Mouse (Mus musculus): ENCODE measurements around the gene Rcn1. TPM values are rescaled to one million over a fixed set of nuclear protein-coding genes. Genes with fewer than 3 reads are reported as not detected.

Rcn1 gene
- 143 and 150 TPM in 2 replicates for polyA plus RNA-seq (2016; fragmentation: Nextera tagmentation; extraction: Ambion mirVana)

- WGBS = 1% methylated on average over 57 of the region's 57 CpGs
- Histone ChIP-seq H3K9me3 (replicated peaks) (no peaks in the 10 kb centered on the region), H3K27me3 (peaks cover 3% of the 10 kb centered on the region), H3K36me3 (peaks cover 2% of the 10 kb centered on the region), H3K9ac (peak within 1 kb of the TSS; percentile 85), H3K4me1 (peaks cover 27% of the 10 kb centered on the region), H3K4me2 (replicated peaks) (peak within 1 kb of the TSS; percentile 89), H3K27ac (peak within 1 kb of the TSS; percentile 82), H3K4me3 (peak within 1 kb of the TSS; percentile 67)
- ATAC-seq (ENCODE audit: low FRiP score) = peak; percentile 88
Observed at GRCm38 (mm10) chr2:105399085-105399891, at the start of gene Rcn1. Gene Rcn1, minus strand, starts transcription at chr2:105399319.

GRCm38 (mm10) chr2:105444072-105444471, 45.0 kb upstream of the Rcn1 start:
- 47% methylated on average over 3 of the region's 3 CpGs for WGBS
- ATAC-seq (ENCODE audit: low FRiP score) = no peak
- H3K9me3 ChIP-seq (replicated peaks) = no peaks in the 10 kb centered on the region
- H3K4me2 ChIP-seq (replicated peaks) = no peak overlapping the region
- H3K27me3 ChIP-seq = no peaks in the 10 kb centered on the region
- no peak overlapping the region for H3K27ac ChIP-seq
- no peaks in the 10 kb centered on the region for H3K4me1 ChIP-seq
- H3K9ac ChIP-seq = no peak overlapping the region
- H3K4me3 ChIP-seq = no peak overlapping the region
- H3K36me3 ChIP-seq = no peaks in the 10 kb centered on the region

GRCm38 (mm10) chr2:105439022-105439421, 39.9 kb upstream of the Rcn1 start:
- WGBS = 81% methylated on average over 4 of the region's 4 CpGs
- no peak overlapping the region for H3K4me3 ChIP-seq
- no peaks in the 10 kb centered on the region for H3K27me3 ChIP-seq
- no peak for ATAC-seq (ENCODE audit: low FRiP score)
- no peak overlapping the region for H3K27ac ChIP-seq
- no peaks in the 10 kb centered on the region for H3K36me3 ChIP-seq
- H3K4me1 ChIP-seq = no peaks in the 10 kb centered on the region
- H3K9ac ChIP-seq = no peak overlapping the region
- H3K9me3 ChIP-seq (replicated peaks) = no peaks in the 10 kb centered on the region
- no peak overlapping the region for H3K4me2 ChIP-seq (replicated peaks)

- Histone ChIP-seq H3K27ac (no peak overlapping the region), H3K27me3 (no peaks in the 10 kb centered on the region; the same call in 1 of the 2 replicates), H3K9me3 (replicated peaks) (no peaks in the 10 kb centered on the region), H3K9ac (no peak overlapping the region), H3K4me3 (no peak overlapping the region), H3K4me1 (no peaks in the 10 kb centered on the region), H3K36me3 (no peaks in the 10 kb centered on the region), H3K4me2 (replicated peaks) (no peak overlapping the region)
- 87% methylated on average over 2 of the region's 2 CpGs for WGBS
- no peak for ATAC-seq (ENCODE audit: low FRiP score)
Observed at GRCm38 (mm10) chr2:105438525-105438924, 39.4 kb upstream of the Rcn1 start.

DNA sequence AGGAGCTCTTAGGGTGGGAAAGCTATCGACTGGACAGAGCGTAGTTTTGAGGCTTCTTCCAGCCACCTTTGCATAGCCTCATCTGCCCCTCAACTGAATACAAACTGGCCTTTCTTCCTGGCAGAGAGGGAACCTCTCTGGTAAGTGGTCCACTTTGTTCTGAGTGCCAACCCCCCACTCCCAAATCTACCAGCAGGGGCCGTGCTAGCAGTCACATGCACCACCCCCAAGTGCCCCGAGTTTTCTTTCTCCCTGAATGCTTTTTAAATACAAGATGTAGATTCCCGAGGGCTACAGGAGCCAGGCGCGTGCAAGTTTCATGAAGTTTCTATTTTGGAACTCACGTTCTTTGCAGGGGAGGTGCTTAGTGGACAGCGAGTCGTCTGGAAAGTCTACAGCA, 33.8 kb upstream of the Rcn1 start:
- no peak for ATAC-seq (ENCODE audit: low FRiP score)
- no peaks in the 10 kb centered on the region for H3K36me3 ChIP-seq
- H3K27me3 ChIP-seq = no peaks in the 10 kb centered on the region; the same call in 1 of the 2 replicates
- H3K9ac ChIP-seq = no peak overlapping the region
- peaks cover 9% of the 10 kb centered on the region for H3K4me1 ChIP-seq
- peak overlapping the region; percentile 25; the same call in 1 of the 2 replicates for H3K4me2 ChIP-seq (replicated peaks)
- no peaks in the 10 kb centered on the region for H3K9me3 ChIP-seq (replicated peaks)
- WGBS = 20% methylated on average over 10 of the region's 10 CpGs
- no peak overlapping the region for H3K4me3 ChIP-seq
- no peak overlapping the region for H3K27ac ChIP-seq

- H3K4me3 ChIP-seq = no peak overlapping the region
- no peak overlapping the region for H3K27ac ChIP-seq
- no peak for ATAC-seq (ENCODE audit: low FRiP score)
- H3K4me2 ChIP-seq (replicated peaks) = no peak overlapping the region
- peaks cover 5% of the 10 kb centered on the region; the same call in 1 of the 2 replicates for H3K27me3 ChIP-seq
- H3K9ac ChIP-seq = no peak overlapping the region
- no peaks in the 10 kb centered on the region for H3K9me3 ChIP-seq (replicated peaks)
- peaks cover 9% of the 10 kb centered on the region for H3K4me1 ChIP-seq
- no peaks in the 10 kb centered on the region for H3K36me3 ChIP-seq
- 78% methylated on average over 5 of the region's 5 CpGs for WGBS
Observed at GRCm38 (mm10) chr2:105430373-105430772, 31.3 kb upstream of the Rcn1 start.

DNA sequence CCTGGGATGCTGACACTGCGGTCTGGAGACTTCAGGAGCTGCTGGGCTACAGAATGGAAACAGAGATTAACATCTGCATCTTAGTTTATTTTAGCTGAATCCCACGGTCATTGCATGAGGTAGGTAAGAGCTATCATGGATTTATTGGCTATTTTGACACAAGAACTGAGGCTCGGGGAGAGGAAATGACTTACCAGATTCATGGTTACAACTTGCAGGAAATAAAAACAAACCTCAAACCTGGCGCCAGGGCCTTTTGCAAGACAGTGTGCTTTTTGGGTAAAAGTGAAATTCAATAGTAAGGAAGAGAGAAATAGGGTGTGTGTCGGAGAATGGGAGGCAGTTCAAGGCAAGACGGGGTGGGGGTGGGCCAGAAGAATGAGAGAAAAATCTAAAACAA, 30.8 kb upstream of the Rcn1 start:
- Histone ChIP-seq H3K27ac (no peak overlapping the region), H3K4me1 (peaks cover 9% of the 10 kb centered on the region), H3K36me3 (no peaks in the 10 kb centered on the region), H3K9me3 (replicated peaks) (no peaks in the 10 kb centered on the region), H3K9ac (no peak overlapping the region), H3K27me3 (peaks cover 8% of the 10 kb centered on the region; the same call in 1 of the 2 replicates), H3K4me3 (no peak overlapping the region), H3K4me2 (replicated peaks) (no peak overlapping the region)
- 78% methylated on average over 6 of the region's 6 CpGs for WGBS
- ATAC-seq (ENCODE audit: low FRiP score) = no peak

DNA sequence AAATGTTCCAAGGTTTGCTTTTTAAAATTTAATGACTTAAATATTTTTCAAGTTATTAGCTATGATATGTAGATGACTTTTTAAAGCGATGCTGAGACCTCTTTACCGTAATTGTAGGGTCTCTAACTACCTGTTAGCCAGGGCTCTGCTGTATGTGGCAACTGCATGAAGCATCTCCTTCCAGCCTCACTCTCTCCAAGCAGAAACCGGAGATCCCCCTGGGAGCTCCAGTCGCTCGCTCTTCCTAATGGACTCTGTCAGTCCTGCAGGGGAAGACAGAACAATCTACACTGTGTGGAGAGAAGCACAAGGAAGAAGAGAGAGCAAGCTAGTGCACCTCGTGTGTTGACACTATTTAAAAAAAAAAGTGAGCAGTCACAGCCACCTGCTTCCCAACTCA, 29.3 kb upstream of the Rcn1 start:
- 19% methylated on average over 6 of the region's 6 CpGs for WGBS
- H3K4me2 ChIP-seq (replicated peaks) = no peak overlapping the region
- peak; percentile 63; the same call in 1 of the 2 replicates for ATAC-seq (ENCODE audit: low FRiP score)

GRCm38 (mm10) chr2:105428029-105428428, 28.9 kb upstream of the Rcn1 start:
- H3K36me3 ChIP-seq = no peaks in the 10 kb centered on the region
- H3K4me1 ChIP-seq = peaks cover 5% of the 10 kb centered on the region
- ATAC-seq (ENCODE audit: low FRiP score) = peak; percentile 68; the same call in 1 of the 2 replicates
- 4% methylated on average over 12 of the region's 12 CpGs for WGBS
- no peak overlapping the region for H3K9ac ChIP-seq
- H3K4me3 ChIP-seq = no peak overlapping the region
- H3K9me3 ChIP-seq (replicated peaks) = no peaks in the 10 kb centered on the region
- no peak overlapping the region for H3K27ac ChIP-seq
- peaks cover 8% of the 10 kb centered on the region; the same call in 1 of the 2 replicates for H3K27me3 ChIP-seq
- no peak overlapping the region for H3K4me2 ChIP-seq (replicated peaks)

More for the DNA sequence above, 29.3 kb upstream of the Rcn1 start:
- no peak overlapping the region for H3K9ac ChIP-seq
- peaks cover 9% of the 10 kb centered on the region for H3K4me1 ChIP-seq
- no peaks in the 10 kb centered on the region for H3K9me3 ChIP-seq (replicated peaks)
- H3K27me3 ChIP-seq = peaks cover 8% of the 10 kb centered on the region; the same call in 1 of the 2 replicates
- no peaks in the 10 kb centered on the region for H3K36me3 ChIP-seq
- H3K27ac ChIP-seq = no peak overlapping the region
- H3K4me3 ChIP-seq = no peak overlapping the region

DNA sequence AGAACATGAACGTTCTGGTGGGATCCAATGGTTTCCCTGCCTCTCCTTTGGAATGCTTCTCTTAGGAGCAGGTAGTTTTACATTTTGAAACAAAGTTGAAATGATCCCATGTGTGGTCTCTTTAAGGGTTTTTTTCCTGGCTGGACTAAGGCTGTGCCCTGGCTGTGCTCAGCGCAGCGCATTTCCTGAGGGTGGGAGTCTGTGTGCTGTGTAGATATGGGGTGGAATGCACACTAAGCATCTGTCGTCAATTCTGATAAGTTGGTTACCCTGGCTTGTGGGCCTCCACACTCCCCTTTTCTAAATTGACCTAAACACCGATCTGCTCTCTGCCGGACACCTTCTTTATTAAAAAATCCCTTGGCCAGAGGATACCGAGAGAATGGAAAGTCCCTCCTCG, 28.3 kb upstream of the Rcn1 start:
- H3K27ac ChIP-seq = no peak overlapping the region
- H3K9me3 ChIP-seq (replicated peaks) = no peaks in the 10 kb centered on the region
- WGBS = 77% methylated on average over 8 of the region's 8 CpGs
- peaks cover 8% of the 10 kb centered on the region; the same call in 1 of the 2 replicates for H3K27me3 ChIP-seq
- no peak overlapping the region for H3K4me2 ChIP-seq (replicated peaks)
- H3K9ac ChIP-seq = no peak overlapping the region
- H3K36me3 ChIP-seq = no peaks in the 10 kb centered on the region
- H3K4me1 ChIP-seq = 0 out of 2 replicates have a peak, but pooled peaks cover 3% of the 10 kb centered on the region
- ATAC-seq (ENCODE audit: low FRiP score) = no peak
- no peak overlapping the region for H3K4me3 ChIP-seq

GRCm38 (mm10) chr2:105418629-105419227, 19.6 kb upstream of the Rcn1 start:
- H3K27me3 ChIP-seq = no peaks in the 10 kb centered on the region
- no peaks in the 10 kb centered on the region for H3K36me3 ChIP-seq
- ATAC-seq (ENCODE audit: low FRiP score) = no peak
- no peaks in the 10 kb centered on the region for H3K9me3 ChIP-seq (replicated peaks)
- H3K27ac ChIP-seq = no peak overlapping the region
- peaks cover 19% of the 10 kb centered on the region for H3K4me1 ChIP-seq
- 90% methylated on average over 12 of the region's 12 CpGs for WGBS
- H3K9ac ChIP-seq = no peak overlapping the region
- H3K4me3 ChIP-seq = no peak overlapping the region
- no peak overlapping the region for H3K4me2 ChIP-seq (replicated peaks)

DNA sequence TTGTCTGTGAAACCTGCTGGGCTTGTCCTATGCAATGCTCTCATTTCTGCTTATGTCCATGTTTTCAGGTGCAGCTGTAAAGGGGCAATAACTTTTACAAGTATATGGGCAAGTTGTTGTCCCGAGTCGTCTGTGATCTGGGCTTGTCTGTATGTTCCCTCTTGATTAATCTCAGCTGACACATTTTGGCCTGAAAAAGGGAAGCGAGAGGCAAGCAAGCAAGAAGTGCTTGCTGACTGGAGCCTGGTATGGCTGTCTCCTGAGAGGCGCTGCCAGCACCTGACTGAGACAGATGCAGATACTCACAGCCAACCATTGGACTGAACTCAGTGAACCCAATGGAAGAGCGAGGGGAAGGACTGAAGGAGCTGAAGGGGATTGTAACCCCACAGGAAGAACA, 18.5 kb upstream of the Rcn1 start:
- no peak for ATAC-seq (ENCODE audit: low FRiP score)
- no peaks in the 10 kb centered on the region for H3K36me3 ChIP-seq
- no peak overlapping the region for H3K4me3 ChIP-seq
- H3K4me2 ChIP-seq (replicated peaks) = no peak overlapping the region
- WGBS = 90% methylated on average over 5 of the region's 5 CpGs
- no peaks in the 10 kb centered on the region for H3K27me3 ChIP-seq
- H3K4me1 ChIP-seq = peaks cover 19% of the 10 kb centered on the region
- H3K9ac ChIP-seq = no peak overlapping the region
- H3K9me3 ChIP-seq (replicated peaks) = no peaks in the 10 kb centered on the region
- no peak overlapping the region for H3K27ac ChIP-seq
